Mouse (Mus musculus) midbrain, embryonic 16.5 days (tissue): ENCODE data around the gene Mrpl14. TPM values are rescaled to one million over a fixed set of nuclear protein-coding genes. Genes with fewer than 3 reads are reported as not detected.

Experiments
- ATAC-seq: fragments of 200-750 bp; cut with Nextera tagmentation; 2 replicates; pipeline ENCODE4 v1.8.0; 2017; ENCODE audit warnings: moderate TSS enrichment
- H3K27ac ChIP-seq: fragments of 300-500 bp; sonication (generic); 2 replicates; pipeline ENCODE4 v1.5.1; 2014; ENCODE audit warnings: mild to moderate bottlenecking, low read length, mixed read lengths
- H3K27me3 ChIP-seq: fragments of 300-500 bp; sonication (generic); 2 replicates; pipeline ENCODE4 v1.6.1; 2014; ENCODE audit warnings: low read depth, low read length, mixed read lengths; ENCODE audit not compliant: control insufficient read depth, insufficient read depth
- H3K36me3 ChIP-seq: fragments of 300-500 bp; sonication (generic); 2 replicates; pipeline ENCODE4 v1.6.1; 2014; ENCODE audit warnings: mild to moderate bottlenecking, low read length, moderate library complexity, mixed read lengths; ENCODE audit not compliant: control insufficient read depth, insufficient read depth
- H3K4me1 ChIP-seq: fragments of 300-500 bp; sonication (generic); 2 replicates; pipeline ENCODE4 v1.6.1; 2014; ENCODE audit warnings: mild to moderate bottlenecking, low read length, mixed read lengths; ENCODE audit not compliant: control insufficient read depth, insufficient read depth
- H3K4me2 ChIP-seq: fragments of 300-500 bp; sonication (generic); 2 replicates; pipeline ENCODE4 v1.6.1; 2014; ENCODE audit warnings: mild to moderate bottlenecking, low read length, mixed read lengths
- H3K4me3 ChIP-seq: fragments of 300-500 bp; sonication (generic); 2 replicates; pipeline ENCODE4 v1.5.1; 2014; ENCODE audit warnings: low read depth, mild to moderate bottlenecking, low read length, moderate library complexity, mixed read lengths
- H3K9ac ChIP-seq: fragments of 300-500 bp; sonication (generic); 2 replicates; pipeline ENCODE4 v1.6.1; 2014; ENCODE audit warnings: low read depth, low read length, mixed read lengths
- H3K9me3 ChIP-seq: fragments of 300-500 bp; sonication (generic); replicated peaks from 2 replicates; pipeline ENCODE4 v1.6.1; 2014; ENCODE audit warnings: mild to moderate bottlenecking, low read length, mixed read lengths; ENCODE audit not compliant: control insufficient read depth, poor library complexity, severe bottlenecking
- WGBS: fragments of 180-500 bp; shearing (Covaris S2); extraction: QIAGEN DNeasy Blood & Tissue Kit; methylation state at CpG from one replicate; pipeline ENCODE4 v1.1.7; 2014; 5-methylcytosine and 5-hydroxymethylcytosine counted together
- polyA plus RNA-seq: library from polyadenylated mRNA; unstranded; fragments of >200 nt; fragmentation: Nextera tagmentation; extraction: Ambion mirVana; gene quantifications from 2 replicates; pipeline ENCODE4 v1.2.1, GENCODE M21; 2015

Mrpl14 gene
- polyA plus RNA-seq, 1 experiment from 2014 or later: 115 TPM

DNA sequence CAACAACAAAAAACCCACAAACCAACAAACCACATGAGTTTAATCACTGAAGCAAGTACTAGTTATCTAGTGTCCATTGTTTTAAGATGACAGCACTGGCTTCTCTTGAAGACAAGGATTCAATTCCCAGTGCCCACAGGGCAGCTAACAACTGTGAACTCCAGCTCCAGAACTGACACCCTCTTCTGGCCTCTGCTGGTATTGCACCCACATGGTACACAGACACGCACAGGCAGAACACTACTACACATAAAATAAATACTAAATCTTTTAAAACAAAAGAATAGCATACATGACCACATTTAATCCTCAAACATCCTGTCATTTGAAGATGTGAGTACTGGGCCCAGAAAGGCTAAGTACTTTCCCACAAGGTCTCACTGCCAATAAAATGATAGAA is 4.5 kb upstream of the Mrpl14 start:
- no peak overlapping the region for H3K4me2 ChIP-seq
- no peak overlapping the region for H3K27ac ChIP-seq
- H3K27me3 ChIP-seq: no peaks in the 10 kb centered on the region
- H3K36me3 ChIP-seq: peaks cover 6% of the 10 kb centered on the region
- H3K4me3 ChIP-seq: no peak overlapping the region
- peaks cover 24% of the 10 kb centered on the region for H3K4me1 ChIP-seq
- no peak overlapping the region for H3K9ac ChIP-seq
- WGBS: 100% methylated on average over 1 of the region's 1 CpGs
- ATAC-seq: no peak
- H3K9me3 ChIP-seq: no peaks in the 10 kb centered on the region

DNA sequence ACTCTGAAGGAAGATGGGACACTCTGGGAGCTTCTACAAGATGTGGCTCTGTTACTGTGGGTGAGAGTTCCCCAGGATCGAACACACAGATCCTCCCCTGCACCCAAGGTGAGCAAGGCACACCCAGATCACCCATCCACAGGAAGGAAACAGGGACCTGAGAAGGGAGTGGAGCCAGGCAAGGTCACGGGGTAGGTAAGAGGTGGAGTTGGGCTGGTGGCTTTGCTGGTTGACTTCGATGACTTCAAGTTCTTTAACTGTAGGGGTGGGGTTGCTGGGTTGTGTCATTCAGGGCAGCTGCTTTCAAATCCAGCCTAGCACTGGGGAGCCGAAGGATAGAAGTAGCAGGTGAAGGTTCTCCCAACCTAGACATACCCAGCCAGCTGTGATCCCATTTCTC is 3.3 kb upstream of the Mrpl14 start:
- Histone ChIP-seq H3K9me3 (no peaks in the 10 kb centered on the region), H3K27ac (no peak overlapping the region), H3K27me3 (no peaks in the 10 kb centered on the region), H3K4me1 (peaks cover 36% of the 10 kb centered on the region), H3K4me2 (no peak overlapping the region), H3K9ac (no peak overlapping the region), H3K4me3 (no peak overlapping the region), H3K36me3 (no peaks in the 10 kb centered on the region; the same call in 1 of the 2 replicates)
- ATAC-seq: no peak
- 94% methylated on average over 4 of the region's 4 CpGs for WGBS

DNA sequence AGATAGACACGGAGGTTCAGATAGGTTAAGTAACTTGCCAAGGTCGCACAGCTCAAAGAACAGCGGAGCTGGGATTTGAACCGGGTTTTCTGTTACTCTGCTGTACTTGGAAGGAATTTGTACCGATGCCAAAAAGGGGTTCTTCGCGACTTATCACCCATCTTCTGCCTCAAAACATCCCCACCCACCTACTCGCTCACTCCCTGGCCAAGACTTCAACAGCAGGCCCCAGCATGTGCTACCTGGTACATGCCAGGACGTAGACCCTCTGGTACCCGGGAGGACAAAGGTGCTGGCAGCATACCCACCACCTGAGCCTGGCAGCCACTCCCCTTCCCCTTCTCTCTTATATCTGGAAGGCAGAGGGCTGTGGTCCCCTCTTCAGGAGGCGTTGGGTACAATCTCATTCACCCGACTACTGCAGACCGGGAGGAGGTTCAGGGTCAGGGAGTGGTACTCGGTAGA is 1.4 kb upstream of the Mrpl14 start:
- WGBS: 21% methylated on average over 14 of the region's 14 CpGs
- Histone ChIP-seq H3K9me3 (no peaks in the 10 kb centered on the region), H3K27me3 (no peaks in the 10 kb centered on the region), H3K4me3 (peak overlapping the region; percentile 68), H3K4me1 (peaks cover 36% of the 10 kb centered on the region), H3K27ac (peak overlapping the region; percentile 94), H3K9ac (peak overlapping the region; percentile 98), H3K36me3 (no peaks in the 10 kb centered on the region), H3K4me2 (peak overlapping the region; percentile 84)
- ATAC-seq: peak; percentile 30; the same call in 1 of the 2 replicates

DNA sequence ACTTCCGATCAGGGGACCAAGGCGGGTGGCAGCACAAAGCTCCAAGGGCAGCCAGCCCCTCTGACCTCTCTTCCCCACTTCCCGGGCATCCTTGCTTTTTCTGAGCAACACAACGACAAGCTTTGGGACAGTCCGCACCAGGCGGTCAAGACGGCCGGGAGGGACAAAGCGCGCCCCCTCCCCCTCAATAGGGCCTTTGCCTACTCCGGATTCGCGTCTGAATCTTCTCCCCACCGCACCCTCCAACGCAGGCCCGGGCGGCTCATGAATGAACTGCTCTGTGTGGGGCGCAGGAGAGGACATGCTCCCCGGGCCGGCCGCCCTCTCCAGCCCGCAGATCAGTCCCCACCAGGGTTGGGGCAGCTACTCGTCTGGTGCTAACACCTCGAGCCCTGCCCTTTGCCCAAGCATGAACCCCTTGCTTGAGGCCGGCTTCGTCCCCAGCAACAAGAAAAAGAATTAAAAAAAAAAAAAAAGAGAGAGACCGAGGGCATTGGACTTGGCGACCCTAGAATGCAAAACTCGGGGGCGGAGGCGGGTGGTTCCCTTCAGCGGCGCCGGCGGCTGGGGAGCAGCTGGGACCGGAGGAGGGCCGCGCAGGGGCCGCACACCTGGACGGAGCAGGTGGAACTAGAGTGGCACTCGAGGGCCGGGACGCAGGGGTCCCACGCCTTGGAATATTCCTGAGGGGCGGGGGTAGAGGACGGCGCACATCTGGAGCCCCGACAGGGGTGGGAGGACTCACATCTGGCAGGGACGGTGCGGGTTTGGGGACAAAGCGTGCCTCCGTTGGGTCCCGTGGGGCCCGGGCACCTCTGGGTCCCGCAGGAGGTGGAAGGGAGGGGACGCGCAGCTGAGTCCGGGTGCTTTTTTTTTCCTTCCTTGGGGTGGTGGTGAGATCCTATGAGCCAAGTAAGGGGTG is 690 bp upstream of the Mrpl14 start:
- H3K4me1 ChIP-seq: peaks cover 35% of the 10 kb centered on the region
- H3K9me3 ChIP-seq: no peaks in the 10 kb centered on the region
- peak overlapping the region; percentile 84 for H3K4me2 ChIP-seq
- no peaks in the 10 kb centered on the region for H3K27me3 ChIP-seq
- peak overlapping the region; percentile 94 for H3K27ac ChIP-seq
- H3K36me3 ChIP-seq: no peaks in the 10 kb centered on the region
- ATAC-seq: peak; percentile 60
- H3K9ac ChIP-seq: peak overlapping the region; percentile 98
- peak overlapping the region; percentile 68 for H3K4me3 ChIP-seq
- WGBS: under 1% methylated on average over 57 of the region's 58 CpGs

DNA sequence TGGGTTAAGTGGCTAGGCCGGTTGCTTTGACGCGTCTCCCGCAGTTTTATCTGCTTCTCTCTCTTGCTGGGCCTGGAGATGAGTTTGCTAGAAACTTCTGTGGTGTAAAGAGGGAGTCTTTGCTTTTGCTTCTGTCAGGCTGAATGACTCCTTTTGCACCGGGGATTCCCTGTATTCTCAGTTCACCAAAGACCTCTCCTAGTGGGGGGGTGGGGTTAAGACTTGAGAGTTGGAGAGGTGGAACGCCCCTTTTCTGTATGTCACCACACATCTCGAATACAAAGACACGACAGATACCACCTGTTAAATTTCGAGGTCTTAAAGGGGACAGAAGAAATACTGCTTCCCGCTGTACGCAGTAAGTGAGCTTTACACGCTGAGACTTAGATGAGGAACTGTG is 594 bp downstream of the Mrpl14 start, which contains the start of gene Tmem63b:
Gene Tmem63b (minus strand): TSS at position 190 of the 400 bp plus-strand sequence.
- no peaks in the 10 kb centered on the region for H3K27me3 ChIP-seq
- no peaks in the 10 kb centered on the region for H3K36me3 ChIP-seq
- peak within 1 kb of the TSS; percentile 94 for H3K27ac ChIP-seq
- 5% methylated on average over 12 of the region's 12 CpGs for WGBS
- H3K9me3 ChIP-seq: no peaks in the 10 kb centered on the region
- H3K9ac ChIP-seq: peak within 1 kb of the TSS; percentile 98
- peak within 1 kb of the TSS; percentile 68 for H3K4me3 ChIP-seq
- H3K4me1 ChIP-seq: peaks cover 29% of the 10 kb centered on the region
- peak; percentile 16 for ATAC-seq
- peak within 1 kb of the TSS; percentile 84 for H3K4me2 ChIP-seq

DNA sequence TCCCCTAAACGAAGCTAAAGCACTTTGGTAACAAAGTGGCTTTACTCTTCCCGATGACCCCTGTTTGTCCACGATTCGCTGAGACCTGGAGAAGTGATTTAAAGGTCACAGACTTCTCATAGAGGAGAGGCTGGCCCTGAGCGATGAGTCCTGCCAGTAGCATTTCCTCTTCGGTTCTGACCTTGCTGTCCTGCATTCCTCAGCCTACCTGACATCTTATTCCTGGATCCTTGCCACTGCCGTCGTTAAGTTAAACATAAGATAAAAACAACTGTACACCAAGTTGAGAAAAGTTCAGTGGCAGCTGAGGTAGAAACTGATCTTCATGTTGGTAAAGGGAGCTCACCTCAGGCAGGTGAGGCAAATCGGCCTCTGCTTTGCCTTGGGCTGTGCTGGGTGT is 3.0 kb downstream of the Mrpl14 start:
- Histone ChIP-seq H3K4me1 (peaks cover 20% of the 10 kb centered on the region), H3K9me3 (no peaks in the 10 kb centered on the region), H3K36me3 (no peaks in the 10 kb centered on the region), H3K4me3 (no peak overlapping the region), H3K27ac (no peak overlapping the region), H3K9ac (no peak overlapping the region), H3K4me2 (no peak overlapping the region), H3K27me3 (no peaks in the 10 kb centered on the region)
- 91% methylated on average over 9 of the region's 9 CpGs for WGBS
- ATAC-seq: no peak

DNA sequence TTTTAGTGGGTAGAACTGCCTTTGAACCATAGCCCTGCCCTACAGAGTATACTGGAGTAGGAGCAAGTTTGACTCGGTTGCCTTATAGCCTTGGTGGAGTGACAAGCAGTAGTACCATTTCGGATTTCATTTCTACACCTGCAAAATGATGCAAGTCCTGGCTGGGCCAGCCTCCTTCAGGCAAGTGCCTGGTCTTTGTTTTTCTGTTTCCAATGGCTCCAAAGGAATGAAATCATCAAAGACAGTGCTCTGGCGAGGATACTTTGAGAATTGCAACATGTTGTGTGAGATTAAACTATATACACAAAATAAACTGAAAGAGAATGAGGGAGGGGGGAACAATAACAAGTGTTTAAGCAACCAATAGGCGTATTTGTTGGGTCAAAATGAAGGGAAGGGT is 3.9 kb downstream of the Mrpl14 start:
- H3K27me3 ChIP-seq: no peaks in the 10 kb centered on the region
- no peak for ATAC-seq
- no peak overlapping the region for H3K27ac ChIP-seq
- 94% methylated on average over 4 of the region's 4 CpGs for WGBS
- no peak overlapping the region for H3K4me3 ChIP-seq
- no peak overlapping the region for H3K4me2 ChIP-seq
- H3K9me3 ChIP-seq: no peaks in the 10 kb centered on the region
- H3K9ac ChIP-seq: no peak overlapping the region
- H3K36me3 ChIP-seq: no peaks in the 10 kb centered on the region
- peaks cover 13% of the 10 kb centered on the region for H3K4me1 ChIP-seq

DNA sequence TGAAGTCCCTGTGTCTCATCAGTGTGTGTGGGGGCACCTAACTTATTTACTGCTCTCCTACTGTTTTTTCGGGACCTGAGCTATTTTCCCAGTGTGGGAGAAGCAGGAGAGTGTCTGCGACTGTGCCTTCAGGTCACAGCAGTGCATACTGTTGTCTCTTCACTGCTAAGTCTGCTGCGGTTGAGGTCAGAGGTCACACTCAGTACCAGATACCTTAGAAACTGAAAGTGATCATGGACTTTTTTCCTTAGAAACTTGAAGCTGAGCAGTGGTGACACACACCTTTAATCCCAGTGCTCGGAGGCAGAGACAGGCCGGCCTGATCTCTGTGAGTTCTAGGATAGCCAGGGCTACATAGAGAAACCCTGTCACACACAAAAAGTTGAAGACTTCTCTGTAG is 6.0 kb downstream of the Mrpl14 start:
- Histone ChIP-seq H3K9ac (no peak overlapping the region), H3K4me3 (no peak overlapping the region), H3K36me3 (no peaks in the 10 kb centered on the region), H3K4me2 (no peak overlapping the region), H3K27me3 (no peaks in the 10 kb centered on the region), H3K27ac (no peak overlapping the region), H3K4me1 (peaks cover 7% of the 10 kb centered on the region), H3K9me3 (no peaks in the 10 kb centered on the region)
- 90% methylated on average over 5 of the region's 5 CpGs for WGBS
- ATAC-seq: no peak
